Mouse (Mus musculus): ENCODE results near the gene Atf7ip2.

The Atf7ip2 gene

GRCm38 (mm10) chr16:10288115-10288514 is 95.6 kb downstream of the Atf7ip2 start:
- intact Hi-C loops (cut with DNase I), result no loop called here

GRCm38 (mm10) chr16:10297696-10298644 is 105.5 kb downstream of the Atf7ip2 start:
- intact Hi-C loops (cut with DNase I), result no loop called here

GRCm38 (mm10) chr16:10299637-10300036 is 107.1 kb downstream of the Atf7ip2 start:
- intact Hi-C loops (cut with DNase I), result no loop called here

- intact Hi-C loops (cut with DNase I), result no loop called here
Measured at GRCm38 (mm10) chr16:10300231-10301186, 108.0 kb downstream of the Atf7ip2 start.

Small RNA genes within 50 kb of the gene (microRNA-seq; reads per million reads assigned to microRNA genes)
- 0 reads per million in 2 experiments for gene Gm22932
